Mouse (Mus musculus) hindbrain, embryonic 14.5 days (tissue): Measurements from ENCODE around the gene 1190002N15Rik. TPM values are rescaled to one million over a fixed set of nuclear protein-coding genes. Genes with fewer than 3 reads are reported as not detected.

Experiments
- polyA plus RNA-seq: library from polyadenylated mRNA; unstranded; fragments of >200 nt; fragmentation: Nextera tagmentation; extraction: Ambion mirVana; gene quantifications from 2 replicates; pipeline ENCODE4 v1.2.1, GENCODE M21; 2014

1190002N15Rik gene
- polyA plus RNA-seq, 1 experiment from 2014 or later, result 12.8 TPM

Other genes starting within 250 kb of the 1190002N15Rik start
- 6.3 and 6.4 TPM in 2 replicates for gene Slc9a9, start 131.8 kb upstream of the 1190002N15Rik start, polyA plus RNA-seq